Mouse (Mus musculus): ENCODE results near the gene Mast4.

Mast4 gene

GRCm38 (mm10) chr13:102989616-102990015, 344.7 kb downstream of the Mast4 start:
- CTCF ChIA-PET: no interaction called here

- CTCF ChIA-PET: no interaction called here
These were observed 345.3 kb downstream of the Mast4 start for GRCm38 (mm10) chr13:102988976-102989375.

- CTCF ChIA-PET: no interaction called here
These were observed 345.9 kb downstream of the Mast4 start for GRCm38 (mm10) chr13:102988251-102988895.

GRCm38 (mm10) chr13:102984550-102984949, 349.7 kb downstream of the Mast4 start:
- CTCF ChIA-PET: no interaction called here

GRCm38 (mm10) chr13:102973853-102974252, 360.4 kb downstream of the Mast4 start:
- CTCF ChIA-PET: no interaction called here

- CTCF ChIA-PET: no interaction called here
These were observed 370.8 kb downstream of the Mast4 start for GRCm38 (mm10) chr13:102963471-102963870.

GRCm38 (mm10) chr13:102958273-102959270, 375.7 kb downstream of the Mast4 start:
- CTCF ChIA-PET: no interaction called here

GRCm38 (mm10) chr13:102957508-102958272, 376.6 kb downstream of the Mast4 start:
- CTCF ChIA-PET: no interaction called here

GRCm38 (mm10) chr13:102955506-102955905, 378.8 kb downstream of the Mast4 start:
- CTCF ChIA-PET: no interaction called here

- CTCF ChIA-PET: no interaction called here
These were observed 384.5 kb downstream of the Mast4 start for GRCm38 (mm10) chr13:102949756-102950155.

GRCm38 (mm10) chr13:102948966-102949365, 385.3 kb downstream of the Mast4 start:
- CTCF ChIA-PET: no interaction called here

GRCm38 (mm10) chr13:102947546-102947945, 386.8 kb downstream of the Mast4 start:
- CTCF ChIA-PET: no interaction called here

- CTCF ChIA-PET: no interaction called here
These were observed 388.1 kb downstream of the Mast4 start for GRCm38 (mm10) chr13:102946024-102946821.

- CTCF ChIA-PET: no interaction called here
These were observed 388.8 kb downstream of the Mast4 start for GRCm38 (mm10) chr13:102945450-102945849.

- CTCF ChIA-PET: no interaction called here
These were observed 389.8 kb downstream of the Mast4 start for GRCm38 (mm10) chr13:102944516-102944915.

GRCm38 (mm10) chr13:102942557-102942956, 391.7 kb downstream of the Mast4 start:
- CTCF ChIA-PET: no interaction called here

- CTCF ChIA-PET: no interaction called here
These were observed 393.8 kb downstream of the Mast4 start for GRCm38 (mm10) chr13:102940476-102940875.

GRCm38 (mm10) chr13:102936233-102936632, 398.1 kb downstream of the Mast4 start:
- CTCF ChIA-PET: no interaction called here

GRCm38 (mm10) chr13:102935788-102936187, 398.5 kb downstream of the Mast4 start:
- CTCF ChIA-PET: no interaction called here

- CTCF ChIA-PET: interaction anchor here (0.6 kb wide), 1 partner anchor 158 kb away, joined by 4 read pairs; no protein-coding TSS in a partner anchor
These were observed 400.6 kb downstream of the Mast4 start for GRCm38 (mm10) chr13:102933702-102934101.

GRCm38 (mm10) chr13:102932434-102932833, 401.9 kb downstream of the Mast4 start:
- CTCF ChIA-PET: no interaction called here

Measured in spleen, embryonic (tissue).